Comparison of ENCODE assay signal across 9 mouse cellular contexts in the genomic region with DNA sequence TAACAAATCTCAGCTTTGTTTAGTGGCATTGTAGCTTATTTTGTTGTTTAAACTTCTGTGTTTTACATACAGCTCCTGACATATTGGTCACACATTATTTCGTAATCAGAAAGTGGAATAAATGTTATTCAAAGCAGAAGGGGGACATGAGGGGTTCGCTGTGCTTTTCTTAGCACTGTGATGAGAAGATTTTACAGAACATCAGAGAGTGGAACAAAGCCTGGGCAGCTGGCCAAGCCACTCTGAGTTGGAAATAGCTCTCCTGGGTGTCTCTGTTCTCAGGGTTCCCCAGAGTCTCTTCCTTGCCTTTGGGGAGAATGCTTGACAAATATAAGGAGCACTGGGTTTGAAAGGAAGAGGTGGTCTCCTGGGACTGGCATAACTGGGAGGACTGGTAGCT.
A peak's percentile ranks its signal among the peaks of the same experiment; 100 is the strongest.
DNase-seq lines count a peak whose midpoint lies in the region; ATAC-seq lines count a peak whose summit lies in the region.
"Had no signal": no experiment of that assay in that cellular context is flagged by ENCODE, and none has a peak within 500 bp of the region (broad histone marks: within the 10 kb centered on the region; RNA-seq: fewer than 3 reads in every experiment).

No protein-coding gene starts in this region.

- H3K4me3 ChIP-seq in liver, embryonic 11.5 days (ENCODE audit: low read depth, low read length) = no peak overlapping the region
- H3K4me3 ChIP-seq: stomach, embryonic 15.5 days had no signal

- ATAC-seq in liver, embryonic 11.5 days (replicated peaks; ENCODE audit: low FRiP score) = no peak

- no peaks in the 10 kb centered on the region for H3K4me1 ChIP-seq in liver, embryonic 11.5 days (replicated peaks; ENCODE audit: control insufficient read depth, insufficient read depth, low read length)
- H3K4me1 ChIP-seq: stomach, embryonic 15.5 days had no signal

- H3K9me3 ChIP-seq in liver, embryonic 11.5 days (ENCODE audit: control insufficient read depth, low read length) = no peaks in the 10 kb centered on the region
- H3K9me3 ChIP-seq: stomach, embryonic 15.5 days had no signal

- H3K27ac ChIP-seq in liver, embryonic 11.5 days (ENCODE audit: low read depth, low read length) = no peak overlapping the region
- H3K27ac ChIP-seq: stomach, embryonic 15.5 days had no signal

- H3K27me3 ChIP-seq in liver, embryonic 11.5 days (replicated peaks; ENCODE audit: control insufficient read depth, insufficient read depth, low read length) = no peaks in the 10 kb centered on the region
- H3K27me3 ChIP-seq: stomach, embryonic 15.5 days had no signal

- peak; percentile 29 to 40 for DNase-seq in adrenal gland, adult (ENCODE audit: inconsistent age in 2 of 2, low spot score in 1 of 2)
- no peak for DNase-seq in adrenal gland, postnatal 4 days (ENCODE audit: low spot score in 2 of 2)
- DNase-seq in retina, postnatal 1 day = peak; percentile 21
- DNase-seq in retina, embryonic 14.5 days (ENCODE audit: low spot score) = no peak
- DNase-seq in layer of hippocampus, adult 9-11 months = peak; percentile 87
- no peak for DNase-seq in spleen, postnatal 4 days (ENCODE audit: low spot score in 2 of 2)
- no peak for DNase-seq in ovary, postnatal 10 days (ENCODE audit: low spot score)
- DNase-seq in liver, embryonic 11.5 days (ENCODE audit: low spot score) = no peak

- WGBS in liver, embryonic 11.5 days = 67% methylated on average over 2 of the region's 2 CpGs

- H3K4me2 ChIP-seq in liver, embryonic 11.5 days = no peak overlapping the region
- H3K4me2 ChIP-seq: stomach, embryonic 15.5 days had no signal

- no peaks in the 10 kb centered on the region for H3K36me3 ChIP-seq in liver, embryonic 11.5 days (ENCODE audit: control insufficient read depth, insufficient read depth, low read length)
- H3K36me3 ChIP-seq: stomach, embryonic 15.5 days had no signal

- H3K9ac ChIP-seq in liver, embryonic 11.5 days (ENCODE audit: low read depth, low read length) = no peak overlapping the region
- H3K9ac ChIP-seq: stomach, embryonic 15.5 days had no signal

Comparison
In these comparisons a context has a peak if more than half of its experiments do, and no peak if none do; other contexts are left out.
1. DNase-seq: peak in adrenal gland, adult (2 of 2), retina, postnatal 1 day (single experiment) and layer of hippocampus, adult 9-11 months (single experiment); none in adrenal gland, postnatal 4 days (0 of 2), retina, embryonic 14.5 days (single experiment), spleen, postnatal 4 days (0 of 2), ovary, postnatal 10 days (single experiment) and liver, embryonic 11.5 days (single experiment).